Mouse (Mus musculus): ENCODE data around the gene Dtl. TPM values are rescaled to one million over a fixed set of nuclear protein-coding genes. Genes with fewer than 3 reads are reported as not detected.

Dtl gene
- polyA plus RNA-seq, 1 experiment from 2014 or later = 19.0 TPM

DNA sequence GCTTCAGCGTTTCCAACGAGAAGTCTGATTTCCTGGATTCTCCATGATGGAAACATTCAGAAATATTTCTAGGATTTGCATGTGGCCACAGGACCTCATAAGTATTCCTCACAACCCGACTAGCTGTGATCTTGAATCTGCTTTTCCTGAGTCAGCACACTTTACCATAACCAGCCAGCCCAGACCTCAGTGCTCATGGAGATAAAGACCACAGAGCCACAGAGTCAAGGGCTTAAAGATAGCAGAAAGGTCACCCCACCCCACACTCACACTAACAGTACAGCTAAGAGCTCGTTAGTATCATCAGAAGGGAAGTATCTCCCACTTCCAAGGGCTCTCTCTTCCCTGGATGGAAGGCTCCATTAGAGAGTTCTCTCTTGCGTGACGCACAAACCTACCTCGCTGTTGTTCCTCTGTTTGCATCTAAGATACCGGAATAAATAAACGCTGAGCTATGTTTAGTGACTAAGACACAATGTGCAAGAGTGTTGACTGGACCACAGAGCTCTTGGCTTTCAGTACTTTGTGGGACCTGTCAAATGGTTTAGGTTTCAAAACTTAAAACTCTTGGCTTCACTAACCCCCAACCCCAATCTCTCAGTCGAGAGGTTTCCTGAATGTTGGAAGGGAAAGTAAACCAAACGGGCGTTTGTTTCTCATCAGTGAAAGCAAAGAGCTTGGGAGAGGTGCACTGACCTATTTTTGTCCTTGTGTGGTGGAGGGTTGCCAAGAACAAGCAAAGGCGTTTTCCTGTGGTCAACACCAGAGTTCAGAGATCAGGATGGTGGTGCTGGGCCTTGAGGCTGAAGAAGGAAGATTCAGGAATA is 81.7 kb downstream of the Dtl start:
- ATAC-seq = no peak
- Histone ChIP-seq H3K4me3 (replicated peaks) (no peak overlapping the region), H3K9me3 (no peaks in the 10 kb centered on the region), H3K27ac (no peak overlapping the region), H3K36me3 (no peaks in the 10 kb centered on the region), H3K4me1 (replicated peaks) (no peaks in the 10 kb centered on the region; the same call in 1 of the 2 replicates), H3K4me2 (replicated peaks) (no peak overlapping the region), H3K27me3 (no peaks in the 10 kb centered on the region), H3K9ac (replicated peaks) (no peak overlapping the region)
- 87% methylated on average over 13 of the region's 13 CpGs for WGBS

DNA sequence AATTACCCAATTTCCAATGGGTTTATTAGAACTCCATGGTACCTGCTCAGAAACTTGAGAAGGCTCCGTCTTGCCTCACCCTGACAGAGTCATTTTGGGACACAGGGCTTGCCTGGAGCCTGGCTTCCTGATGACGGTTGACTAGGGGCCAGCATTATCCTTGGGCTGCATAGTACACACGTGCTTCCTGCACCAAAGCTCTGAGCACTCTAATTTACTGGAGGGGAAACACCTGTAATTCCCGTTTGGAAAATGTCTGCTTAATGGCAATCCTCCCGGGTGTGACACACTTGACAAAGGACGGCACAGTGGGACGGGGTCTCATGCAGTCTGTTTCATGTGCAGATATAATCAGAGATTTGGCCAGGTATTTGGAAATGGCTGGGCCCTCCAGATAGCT is 84.9 kb downstream of the Dtl start:
- no peak overlapping the region for H3K9ac ChIP-seq (replicated peaks)
- no peak overlapping the region for H3K4me3 ChIP-seq (replicated peaks)
- H3K27me3 ChIP-seq = no peaks in the 10 kb centered on the region
- H3K36me3 ChIP-seq = no peaks in the 10 kb centered on the region
- H3K27ac ChIP-seq = no peak overlapping the region
- no peaks in the 10 kb centered on the region for H3K9me3 ChIP-seq
- no peak for ATAC-seq
- H3K4me2 ChIP-seq (replicated peaks) = no peak overlapping the region
- WGBS = 77% methylated on average over 7 of the region's 7 CpGs
- H3K4me1 ChIP-seq (replicated peaks) = no peaks in the 10 kb centered on the region; the same call in 1 of the 2 replicates

Other genes starting within 250 kb of the Dtl start
- gene Tmem206, start 249.6 kb downstream of the Dtl start, polyA plus RNA-seq (2015; fragmentation: Nextera tagmentation; extraction: Ambion mirVana) = 46.9 and 48.7 TPM in 2 replicates
- gene Ppp2r5a, start 172.3 kb downstream of the Dtl start, polyA plus RNA-seq (2015; fragmentation: Nextera tagmentation; extraction: Ambion mirVana) = 6.3 and 7.3 TPM in 2 replicates
- 47.2 and 52.0 TPM in 2 replicates for gene Ints7, start 92 bp upstream of the Dtl start, polyA plus RNA-seq (2015; fragmentation: Nextera tagmentation; extraction: Ambion mirVana)
- gene Lpgat1, start 142.3 kb upstream of the Dtl start, polyA plus RNA-seq (2015; fragmentation: Nextera tagmentation; extraction: Ambion mirVana) = 30.7 and 30.9 TPM in 2 replicates
- gene Nek2, start 245.9 kb upstream of the Dtl start, polyA plus RNA-seq (2015; fragmentation: Nextera tagmentation; extraction: Ambion mirVana) = 18.6 and 20.0 TPM in 2 replicates

Measured in midbrain, embryonic 13.5 days (tissue).